Mouse (Mus musculus): ENCODE data around the gene Crat. TPM values are rescaled to one million over a fixed set of nuclear protein-coding genes. Genes with fewer than 3 reads are reported as not detected.
A peak's percentile ranks its signal among the peaks of the same experiment; 100 is the strongest.

The Crat gene
- total and polyA plus RNA-seq, 3 experiments: 16.1 to 44.4 (median 34.2) TPM

DNA sequence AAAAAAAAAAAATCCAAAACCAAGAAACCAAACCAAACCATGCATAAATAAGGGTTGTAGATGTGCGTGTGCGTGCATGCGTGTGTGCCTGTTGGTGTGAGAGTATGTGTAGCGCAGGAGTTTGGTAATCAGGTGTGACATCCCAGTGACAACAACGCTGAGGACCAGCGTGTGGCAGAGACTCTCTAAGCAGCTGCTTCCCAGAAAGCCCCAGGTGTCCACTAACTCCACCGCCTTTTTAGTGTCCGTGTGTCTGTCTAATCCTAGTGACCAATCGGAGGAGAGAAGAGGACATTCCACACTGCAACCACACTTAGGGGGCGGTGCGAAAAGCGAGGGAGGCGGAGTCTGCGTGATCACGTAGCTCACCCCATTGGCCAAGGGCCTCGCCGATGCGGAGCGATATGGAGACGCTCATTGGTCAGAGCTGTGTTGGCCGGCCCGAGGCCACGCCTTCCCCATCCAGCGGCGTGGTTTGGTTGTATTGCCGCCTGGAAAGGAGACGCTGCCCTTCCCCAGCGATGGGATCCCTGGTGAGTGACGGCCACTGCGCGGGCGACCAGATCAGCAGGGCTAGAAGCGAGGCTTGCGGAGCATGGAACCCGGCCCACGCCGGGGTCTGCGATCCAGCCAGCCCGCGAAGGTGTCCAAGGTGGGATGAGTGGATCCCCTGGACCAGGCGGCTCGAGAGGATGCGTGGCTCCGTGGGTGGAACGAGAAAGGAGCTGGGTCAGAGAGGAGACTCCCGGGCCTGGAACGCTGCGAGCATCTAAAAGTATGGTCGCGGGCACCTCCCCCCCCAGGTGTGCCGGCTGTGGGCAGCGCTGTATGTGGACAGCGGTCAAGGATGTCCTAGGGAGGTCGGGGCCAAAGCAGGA lies 51.6 kb downstream of the Crat start, which contains the start of gene Miga2:
Miga2 (plus strand) TSS at position 461 of the 878 bp plus-strand sequence.
- Histone ChIP-seq H3K4me3 (ENCODE audit: low read depth, low read length) (peak within 1 kb of the TSS; percentile 88), H3K27me3 (ENCODE audit: insufficient read depth, low read length) (no peaks in the 10 kb centered on the region), H3K9me3 (replicated peaks) (peaks cover 4% of the 10 kb centered on the region; the same call in 1 of the 2 replicates), H3K4me1 (ENCODE audit: insufficient read depth, low read depth, low read length) (peaks cover 35% of the 10 kb centered on the region), H3K36me3 (replicated peaks) (peaks cover 40% of the 10 kb centered on the region)
- TF ChIP-seq CTCF (IDR thresholded peaks at IDR 0.05; ENCODE audit: low read depth, low read length) (no peak), GATA2 (IDR thresholded peaks at IDR 0.05; ENCODE audit: borderline replicate concordance, low read depth, low read length) (no peak), TAL1 (conservative IDR thresholded peaks at IDR 0.05; ENCODE audit: low read depth, low read length) (no peak), POLR2AphosphoS5 (IDR thresholded peaks at IDR 0.05; ENCODE audit: insufficient replicate concordance, low read depth, low read length) (no peak), GATA1 (IDR thresholded peaks at IDR 0.05; ENCODE audit: borderline replicate concordance, low read length) (no peak)
- peak; percentile 99 for DNase-seq (ENCODE audit: low spot score)
- ATAC-seq (ENCODE audit: extremely low read depth, insufficient number of reproducible peaks, low FRiP score, poor library complexity, severe bottlenecking): peak; percentile 97

DNA sequence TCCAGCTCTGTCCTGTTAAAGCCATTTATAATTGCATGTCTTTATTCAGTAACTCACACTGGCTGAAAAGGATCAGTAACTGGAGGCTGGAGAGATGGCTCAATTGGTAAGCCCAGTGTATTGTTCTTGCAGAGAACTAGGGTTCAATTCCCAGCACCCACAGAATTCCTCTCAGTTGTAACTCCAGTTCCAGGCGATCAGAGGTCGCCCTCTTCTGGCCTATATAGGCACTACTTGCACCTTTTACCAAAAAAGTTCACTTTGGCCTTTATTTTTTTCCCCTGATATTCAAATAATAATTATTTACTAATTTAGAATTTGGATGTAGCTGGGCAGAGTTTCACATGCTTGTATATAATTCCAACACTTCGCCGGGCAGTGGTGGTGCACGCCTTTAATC lies 52.7 kb downstream of the Crat start:
- Histone ChIP-seq H3K4me1 (ENCODE audit: insufficient read depth, low read depth, low read length) (peaks cover 46% of the 10 kb centered on the region), H3K36me3 (replicated peaks) (peaks cover 29% of the 10 kb centered on the region), H3K27me3 (ENCODE audit: insufficient read depth, low read length) (no peaks in the 10 kb centered on the region), H3K4me3 (ENCODE audit: low read depth, low read length) (no peak overlapping the region), H3K9me3 (replicated peaks) (peaks cover 4% of the 10 kb centered on the region; the same call in 1 of the 2 replicates)
- ATAC-seq (ENCODE audit: extremely low read depth, insufficient number of reproducible peaks, low FRiP score, poor library complexity, severe bottlenecking): no peak
- 0 out of 2 replicates have a peak, but pooled peaks have one; percentile 7 for TF ChIP-seq CTCF (IDR thresholded peaks at IDR 0.05; ENCODE audit: low read depth, low read length)
- TF ChIP-seq GATA2 (IDR thresholded peaks at IDR 0.05; ENCODE audit: borderline replicate concordance, low read depth, low read length): no peak
- no peak for TF ChIP-seq POLR2AphosphoS5 (IDR thresholded peaks at IDR 0.05; ENCODE audit: insufficient replicate concordance, low read depth, low read length)
- DNase-seq (ENCODE audit: low spot score): no peak

DNA sequence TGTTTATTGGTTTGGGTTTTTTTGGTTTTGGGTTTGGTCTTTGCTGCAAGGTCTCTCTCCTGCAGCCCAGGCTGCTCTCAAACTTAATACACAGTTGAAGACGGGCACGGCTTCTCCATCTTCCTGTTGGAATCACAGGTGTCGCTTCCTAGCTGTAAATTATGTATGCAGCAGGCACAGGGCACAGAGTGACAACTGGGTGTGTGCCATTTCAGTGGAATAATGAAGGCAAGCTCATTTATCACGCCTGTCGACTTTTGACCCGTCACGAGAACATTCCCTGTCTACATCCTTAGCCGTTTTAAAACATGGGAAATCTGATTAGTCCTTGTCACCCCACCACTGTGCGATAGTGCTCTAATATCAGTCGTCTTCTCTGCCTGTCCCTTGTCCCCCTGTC lies 55.0 kb downstream of the Crat start:
- Histone ChIP-seq H3K27me3 (ENCODE audit: insufficient read depth, low read length) (no peaks in the 10 kb centered on the region), H3K36me3 (replicated peaks) (peaks cover 30% of the 10 kb centered on the region), H3K4me1 (ENCODE audit: insufficient read depth, low read depth, low read length) (peaks cover 54% of the 10 kb centered on the region), H3K4me3 (ENCODE audit: low read depth, low read length) (no peak overlapping the region), H3K9me3 (replicated peaks) (peaks cover 4% of the 10 kb centered on the region; the same call in 1 of the 2 replicates)
- DNase-seq (ENCODE audit: low spot score) (no peak), ATAC-seq (ENCODE audit: extremely low read depth, insufficient number of reproducible peaks, low FRiP score, poor library complexity, severe bottlenecking) (no peak)
- TF ChIP-seq GATA2 (IDR thresholded peaks at IDR 0.05; ENCODE audit: borderline replicate concordance, low read depth, low read length) (no peak), TAL1 (conservative IDR thresholded peaks at IDR 0.05; ENCODE audit: low read depth, low read length) (no peak), CTCF (IDR thresholded peaks at IDR 0.05; ENCODE audit: low read depth, low read length) (no peak), POLR2AphosphoS5 (IDR thresholded peaks at IDR 0.05; ENCODE audit: insufficient replicate concordance, low read depth, low read length) (no peak)

DNA sequence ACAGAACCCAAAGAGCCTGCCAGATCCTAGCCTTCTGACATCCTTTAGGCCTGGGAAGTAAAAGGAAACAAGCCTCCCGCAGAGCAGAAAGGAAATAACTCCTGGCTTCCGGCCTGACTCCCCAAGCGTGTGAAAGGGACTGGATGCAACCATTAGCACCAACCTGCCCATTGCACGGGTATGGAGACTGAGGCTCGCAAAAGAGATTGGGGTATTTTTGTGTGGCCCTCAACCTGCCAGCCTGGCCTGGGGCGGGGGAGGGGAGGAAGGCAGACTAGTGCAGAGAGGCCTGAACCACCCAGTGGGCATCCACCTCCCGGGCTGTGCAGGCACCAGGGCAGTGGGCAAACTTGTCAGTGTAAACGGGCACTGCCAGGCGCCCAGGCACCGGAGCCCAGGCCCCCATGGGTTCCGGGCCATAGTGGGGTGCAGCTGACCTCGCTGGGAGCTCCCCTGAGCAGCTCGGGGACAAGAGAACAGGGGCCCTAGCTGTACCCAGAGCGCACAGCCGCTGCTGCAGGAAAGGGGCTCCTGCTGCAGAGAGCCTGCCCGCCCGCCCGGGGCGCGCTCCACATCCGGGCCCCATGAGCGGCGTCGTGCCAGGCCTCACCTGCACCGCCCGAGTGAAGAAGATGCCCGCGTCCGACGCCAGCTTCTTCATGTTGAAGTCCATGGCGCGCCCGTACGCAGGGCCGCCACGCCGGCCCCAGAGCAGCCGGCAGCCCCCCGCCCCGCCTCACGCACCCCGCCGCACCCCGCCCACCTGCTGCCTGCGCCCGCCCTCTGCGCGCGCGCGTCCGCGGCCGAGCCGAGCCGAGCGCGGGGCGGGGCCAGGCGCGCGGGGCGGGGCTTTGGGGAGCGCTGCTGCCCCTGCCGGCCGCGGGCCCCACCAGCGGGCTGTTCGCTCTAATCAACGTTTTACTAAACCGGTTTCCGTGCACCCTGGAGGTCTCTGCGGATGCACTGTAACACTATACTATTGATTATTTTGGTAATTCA lies 56.8 kb downstream of the Crat start, which contains the start of gene Sh3glb2:
Sh3glb2 (minus strand) TSS at position 805 of the 999 bp plus-strand sequence.
- ATAC-seq (ENCODE audit: extremely low read depth, insufficient number of reproducible peaks, low FRiP score, poor library complexity, severe bottlenecking): no peak

DNA sequence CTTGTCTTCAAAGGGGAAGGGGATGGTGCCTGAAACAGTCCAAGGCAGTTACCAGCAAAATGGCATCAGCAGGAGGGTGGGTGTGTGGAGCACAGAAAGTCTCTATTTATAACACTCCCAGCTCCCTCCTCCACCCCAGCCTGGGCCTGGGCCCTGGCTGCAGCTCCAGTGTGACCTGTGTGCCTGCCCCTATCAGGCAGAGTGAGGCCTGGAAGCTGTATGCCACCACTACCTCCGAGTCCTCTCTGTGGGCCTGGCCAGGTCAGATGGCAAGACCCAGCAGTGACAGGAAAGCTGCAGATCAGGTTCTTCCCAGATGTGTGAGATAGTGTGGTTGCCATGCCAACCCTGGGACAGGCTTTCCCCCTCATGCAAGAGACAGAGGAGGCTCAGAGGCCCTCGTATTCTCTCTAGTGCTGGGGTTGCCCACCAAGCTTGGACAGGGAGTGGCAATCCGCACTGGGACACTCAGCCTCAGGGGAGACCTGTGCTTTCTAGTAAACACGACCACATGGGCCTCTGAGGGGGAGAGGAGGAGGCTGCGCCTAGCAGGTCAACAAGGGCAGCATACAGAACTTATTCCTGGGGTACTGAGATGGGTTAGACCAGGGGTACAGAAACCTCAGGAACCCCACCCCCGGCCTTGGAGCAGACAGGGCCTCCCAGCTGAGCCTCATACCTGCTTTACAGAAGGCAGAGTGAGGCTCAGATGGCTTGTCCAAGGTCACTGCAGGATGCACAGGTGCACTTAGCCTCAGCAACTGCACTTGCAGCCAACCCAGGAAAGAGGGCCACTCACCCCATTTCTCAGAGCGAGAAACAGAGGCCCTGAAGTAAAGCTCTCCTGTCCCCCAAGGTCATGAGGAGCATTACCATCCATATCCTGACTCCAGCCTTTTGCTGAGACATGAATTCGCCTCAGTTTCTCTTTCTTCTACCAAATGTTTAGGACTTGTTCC lies 57.8 kb downstream of the Crat start:
- TF ChIP-seq POLR2AphosphoS5 (IDR thresholded peaks at IDR 0.05; ENCODE audit: insufficient replicate concordance, low read depth, low read length) (no peak), GATA1 (IDR thresholded peaks at IDR 0.05; ENCODE audit: borderline replicate concordance, low read length) (no peak), TAL1 (conservative IDR thresholded peaks at IDR 0.05; ENCODE audit: low read depth, low read length) (no peak), GATA2 (IDR thresholded peaks at IDR 0.05; ENCODE audit: borderline replicate concordance, low read depth, low read length) (no peak), CTCF (IDR thresholded peaks at IDR 0.05; ENCODE audit: low read depth, low read length) (no peak)
- no peak for DNase-seq (ENCODE audit: low spot score)
- no peak for ATAC-seq (ENCODE audit: extremely low read depth, insufficient number of reproducible peaks, low FRiP score, poor library complexity, severe bottlenecking)
- Histone ChIP-seq H3K36me3 (replicated peaks) (peaks cover 50% of the 10 kb centered on the region), H3K9me3 (replicated peaks) (peaks cover 3% of the 10 kb centered on the region; the same call in 1 of the 2 replicates), H3K4me3 (ENCODE audit: low read depth, low read length) (peak overlapping the region; percentile 75; the same call in 1 of the 2 replicates), H3K27me3 (ENCODE audit: insufficient read depth, low read length) (no peaks in the 10 kb centered on the region), H3K4me1 (ENCODE audit: insufficient read depth, low read depth, low read length) (peaks cover 53% of the 10 kb centered on the region)

More for the DNA sequence above, 56.8 kb downstream of the Crat start, which contains the start of gene Sh3glb2:
- Histone ChIP-seq H3K4me1 (ENCODE audit: insufficient read depth, low read depth, low read length) (peaks cover 55% of the 10 kb centered on the region), H3K9me3 (replicated peaks) (peaks cover 4% of the 10 kb centered on the region; the same call in 1 of the 2 replicates), H3K36me3 (replicated peaks) (peaks cover 41% of the 10 kb centered on the region), H3K27me3 (ENCODE audit: insufficient read depth, low read length) (no peaks in the 10 kb centered on the region), H3K4me3 (ENCODE audit: low read depth, low read length) (peak within 1 kb of the TSS; percentile 75)
- no peak for TF ChIP-seq CTCF (IDR thresholded peaks at IDR 0.05; ENCODE audit: low read depth, low read length)
- TF ChIP-seq POLR2AphosphoS5 (IDR thresholded peaks at IDR 0.05; ENCODE audit: insufficient replicate concordance, low read depth, low read length): no peak
- TF ChIP-seq GATA2 (IDR thresholded peaks at IDR 0.05; ENCODE audit: borderline replicate concordance, low read depth, low read length): no peak
- no peak for TF ChIP-seq GATA1 (IDR thresholded peaks at IDR 0.05; ENCODE audit: borderline replicate concordance, low read length)
- peak; percentile 90 for DNase-seq (ENCODE audit: low spot score)
